Mouse (Mus musculus): ENCODE results near the gene Dohh. TPM values are rescaled to one million over a fixed set of nuclear protein-coding genes. Genes with fewer than 3 reads are reported as not detected.

Dohh gene
- polyA plus RNA-seq, 1 experiment from 2014 or later: 55.2 TPM

- no peak for ATAC-seq
- Histone ChIP-seq H3K9me3 (ENCODE audit: low read length) (no peaks in the 10 kb centered on the region), H3K27ac (ENCODE audit: low read length) (no peak overlapping the region), H3K36me3 (ENCODE audit: insufficient read depth, low read length) (no peaks in the 10 kb centered on the region), H3K27me3 (replicated peaks; ENCODE audit: insufficient read depth, low read length) (no peaks in the 10 kb centered on the region), H3K9ac (replicated peaks; ENCODE audit: low read depth) (peak overlapping the region; percentile 13; the same call in 1 of the 2 replicates), H3K4me2 (replicated peaks; ENCODE audit: low read depth, low read length) (peak overlapping the region; percentile 89), H3K4me1 (ENCODE audit: insufficient read depth, low read depth, low read length) (peaks cover 24% of the 10 kb centered on the region; the same call in 1 of the 2 replicates), H3K4me3 (ENCODE audit: low read depth, low read length) (peak overlapping the region; percentile 53)
- TF ChIP-seq EP300 (IDR thresholded peaks at IDR 0.05) (no peak), CTCF (IDR thresholded peaks at IDR 0.05) (no peak)
- DNase-seq (ENCODE audit: low spot score): peak; percentile 12
- WGBS: under 1% methylated on average over 12 of the region's 33 CpGs
These were observed 41.9 kb downstream of the Dohh start for GRCm38 (mm10) chr10:81426081-81426671.

- peak overlapping the region; percentile 53 for H3K4me3 ChIP-seq (ENCODE audit: low read depth, low read length)
- H3K4me2 ChIP-seq (replicated peaks; ENCODE audit: low read depth, low read length): peak overlapping the region; percentile 89
- H3K27me3 ChIP-seq (replicated peaks; ENCODE audit: insufficient read depth, low read length): no peaks in the 10 kb centered on the region
- DNase-seq (ENCODE audit: low spot score) (peak; percentile 66), ATAC-seq (no peak)
- no peaks in the 10 kb centered on the region for H3K9me3 ChIP-seq (ENCODE audit: low read length)
- peaks cover 25% of the 10 kb centered on the region; the same call in 1 of the 2 replicates for H3K4me1 ChIP-seq (ENCODE audit: insufficient read depth, low read depth, low read length)
- no peak for TF ChIP-seq EP300 (IDR thresholded peaks at IDR 0.05)
- TF ChIP-seq CTCF (IDR thresholded peaks at IDR 0.05): no peak
- H3K36me3 ChIP-seq (ENCODE audit: insufficient read depth, low read length): no peaks in the 10 kb centered on the region
- peak overlapping the region; percentile 13 for H3K9ac ChIP-seq (replicated peaks; ENCODE audit: low read depth)
- H3K27ac ChIP-seq (ENCODE audit: low read length): no peak overlapping the region
- WGBS: under 1% methylated on average over 18 of the region's 38 CpGs
These were observed 42.7 kb downstream of the Dohh start for GRCm38 (mm10) chr10:81426897-81427296.

DNA sequence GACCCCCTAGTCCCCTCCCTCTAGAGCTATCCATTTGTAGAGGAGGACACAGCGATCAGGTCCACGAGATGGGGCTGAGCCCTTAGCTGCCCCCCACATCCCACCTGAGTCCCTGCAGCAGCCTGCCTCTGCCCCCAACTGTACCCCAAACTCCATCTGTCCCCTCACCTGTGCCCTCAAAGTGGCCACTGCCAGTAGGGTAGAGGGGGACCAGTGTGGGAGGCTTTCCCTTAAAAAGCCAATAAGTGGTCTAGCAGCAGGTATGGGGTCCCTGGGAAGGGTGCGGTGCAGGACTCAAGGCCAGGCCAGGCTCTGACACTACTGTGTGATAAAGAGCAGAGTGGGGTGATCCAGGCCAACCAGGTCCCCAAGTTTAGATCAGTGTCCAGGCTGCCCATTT, 43.1 kb downstream of the Dohh start:
- Histone ChIP-seq H3K9ac (replicated peaks; ENCODE audit: low read depth) (peak overlapping the region; percentile 13; the same call in 1 of the 2 replicates), H3K27ac (ENCODE audit: low read length) (no peak overlapping the region), H3K9me3 (ENCODE audit: low read length) (no peaks in the 10 kb centered on the region), H3K4me3 (ENCODE audit: low read depth, low read length) (peak overlapping the region; percentile 53), H3K36me3 (ENCODE audit: insufficient read depth, low read length) (no peaks in the 10 kb centered on the region), H3K4me1 (ENCODE audit: insufficient read depth, low read depth, low read length) (peaks cover 25% of the 10 kb centered on the region; the same call in 1 of the 2 replicates), H3K27me3 (replicated peaks; ENCODE audit: insufficient read depth, low read length) (no peaks in the 10 kb centered on the region), H3K4me2 (replicated peaks; ENCODE audit: low read depth, low read length) (peak overlapping the region; percentile 89)
- TF ChIP-seq CTCF (IDR thresholded peaks at IDR 0.05) (no peak), EP300 (IDR thresholded peaks at IDR 0.05) (no peak)
- no peak for ATAC-seq
- 43% methylated on average over 3 of the region's 3 CpGs for WGBS
- DNase-seq (ENCODE audit: low spot score): no peak

DNA sequence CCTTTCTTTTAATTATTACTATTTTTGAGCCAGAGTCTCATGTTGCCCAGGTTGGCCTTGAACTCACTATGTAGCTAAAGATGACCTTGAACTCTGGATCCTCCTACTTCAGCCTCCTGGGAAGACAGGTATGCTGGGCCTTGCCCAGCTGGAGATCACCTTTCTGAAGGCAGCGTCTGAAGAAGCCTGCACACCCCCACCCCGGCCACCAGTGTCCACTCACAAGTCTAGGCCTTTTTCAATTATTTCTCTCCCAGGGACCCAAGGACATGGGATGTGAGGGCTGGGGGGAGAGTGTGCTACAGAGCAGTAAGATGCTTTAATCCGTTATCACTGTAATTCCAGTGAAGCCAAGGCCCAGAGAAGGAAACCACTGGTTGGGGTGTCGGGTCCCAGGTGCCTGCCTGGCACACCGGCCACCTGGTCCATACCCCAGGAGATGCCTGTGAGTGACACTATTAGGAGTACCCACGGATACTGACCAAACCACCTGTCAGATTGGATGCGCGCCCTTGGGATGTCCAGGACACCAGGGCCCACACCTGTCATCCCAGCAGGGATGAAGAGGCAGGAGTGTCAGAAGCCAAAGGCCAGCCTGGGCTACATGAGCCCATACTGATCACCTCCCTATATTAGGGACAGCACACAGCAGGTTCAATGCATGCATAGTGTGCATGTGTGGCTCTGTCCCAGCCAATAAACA, 43.7 kb downstream of the Dohh start:
- H3K4me1 ChIP-seq (ENCODE audit: insufficient read depth, low read depth, low read length): peaks cover 25% of the 10 kb centered on the region; the same call in 1 of the 2 replicates
- no peak overlapping the region for H3K4me2 ChIP-seq (replicated peaks; ENCODE audit: low read depth, low read length)
- DNase-seq (ENCODE audit: low spot score) (no peak), ATAC-seq (no peak)
- H3K9me3 ChIP-seq (ENCODE audit: low read length): no peaks in the 10 kb centered on the region
- H3K4me3 ChIP-seq (ENCODE audit: low read depth, low read length): no peak overlapping the region
- H3K9ac ChIP-seq (replicated peaks; ENCODE audit: low read depth): no peak overlapping the region
- H3K27me3 ChIP-seq (replicated peaks; ENCODE audit: insufficient read depth, low read length): no peaks in the 10 kb centered on the region
- H3K27ac ChIP-seq (ENCODE audit: low read length): no peak overlapping the region
- WGBS: 81% methylated on average over 8 of the region's 8 CpGs
- H3K36me3 ChIP-seq (ENCODE audit: insufficient read depth, low read length): no peaks in the 10 kb centered on the region
- TF ChIP-seq EP300 (IDR thresholded peaks at IDR 0.05): no peak
- no peak for TF ChIP-seq CTCF (IDR thresholded peaks at IDR 0.05)

GRCm38 (mm10) chr10:81428507-81428870, 44.3 kb downstream of the Dohh start:
- Histone ChIP-seq H3K4me3 (ENCODE audit: low read depth, low read length) (no peak overlapping the region), H3K9ac (replicated peaks; ENCODE audit: low read depth) (no peak overlapping the region), H3K27me3 (replicated peaks; ENCODE audit: insufficient read depth, low read length) (no peaks in the 10 kb centered on the region), H3K27ac (ENCODE audit: low read length) (no peak overlapping the region), H3K9me3 (ENCODE audit: low read length) (no peaks in the 10 kb centered on the region), H3K36me3 (ENCODE audit: insufficient read depth, low read length) (no peaks in the 10 kb centered on the region), H3K4me1 (ENCODE audit: insufficient read depth, low read depth, low read length) (peaks cover 29% of the 10 kb centered on the region), H3K4me2 (replicated peaks; ENCODE audit: low read depth, low read length) (no peak overlapping the region)
- 90% methylated on average over 7 of the region's 7 CpGs for WGBS
- DNase-seq (ENCODE audit: low spot score): no peak
- no peak for TF ChIP-seq EP300 (IDR thresholded peaks at IDR 0.05)
- no peak for TF ChIP-seq CTCF (IDR thresholded peaks at IDR 0.05)
- no peak for ATAC-seq

DNA sequence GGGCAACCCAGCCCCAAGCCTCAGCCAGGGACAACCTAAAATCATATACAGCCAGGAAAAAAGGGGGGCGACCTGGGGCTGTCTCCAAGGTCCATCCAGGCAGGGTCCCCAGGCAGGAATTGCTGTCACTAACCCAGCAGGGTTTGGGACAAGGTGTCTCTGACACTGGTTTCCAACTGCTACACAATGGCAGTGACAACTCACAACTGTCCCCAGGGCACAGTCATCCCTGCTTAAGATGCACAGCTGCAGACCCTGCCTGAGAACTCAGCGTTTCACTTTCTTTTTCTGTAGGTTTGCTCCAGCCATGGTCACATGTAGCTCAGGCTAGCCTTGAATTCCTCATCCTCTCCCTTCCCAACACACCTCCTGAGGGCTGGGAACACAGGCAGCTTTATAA, 44.9 kb downstream of the Dohh start:
- no peak overlapping the region; the same call in 1 of the 2 replicates for H3K27ac ChIP-seq (ENCODE audit: low read length)
- no peaks in the 10 kb centered on the region for H3K36me3 ChIP-seq (ENCODE audit: insufficient read depth, low read length)
- no peaks in the 10 kb centered on the region for H3K9me3 ChIP-seq (ENCODE audit: low read length)
- no peak overlapping the region for H3K4me3 ChIP-seq (ENCODE audit: low read depth, low read length)
- no peak overlapping the region for H3K9ac ChIP-seq (replicated peaks; ENCODE audit: low read depth)
- H3K27me3 ChIP-seq (replicated peaks; ENCODE audit: insufficient read depth, low read length): no peaks in the 10 kb centered on the region
- peaks cover 28% of the 10 kb centered on the region for H3K4me1 ChIP-seq (ENCODE audit: insufficient read depth, low read depth, low read length)
- peak overlapping the region; percentile 87; the same call in 1 of the 2 replicates for H3K4me2 ChIP-seq (replicated peaks; ENCODE audit: low read depth, low read length)
- DNase-seq (ENCODE audit: low spot score) (no peak), ATAC-seq (no peak)
- no peak for TF ChIP-seq EP300 (IDR thresholded peaks at IDR 0.05)
- TF ChIP-seq CTCF (IDR thresholded peaks at IDR 0.05): no peak
- 31% methylated on average over 2 of the region's 2 CpGs for WGBS
